Comparison of ENCODE assay signal across 13 mouse cellular contexts in genomic region chr4:109109012-109109411, GRCm38 (mm10).
"Had no signal": no experiment of that assay in that cellular context is flagged by ENCODE, and none has a peak within 500 bp of the region (broad histone marks: within the 10 kb centered on the region; RNA-seq: fewer than 3 reads in every experiment).

No protein-coding gene starts in this region.

- H3K4me3 ChIP-seq: kidney, embryonic 15.5 days; left cerebral cortex, adult 2 months; limb, embryonic 12.5 days; limb, embryonic 15.5 days; liver, embryonic 13.5 days had no signal

- H3K4me1 ChIP-seq: kidney, embryonic 15.5 days; limb, embryonic 12.5 days; limb, embryonic 15.5 days had no signal

- H3K27me3 ChIP-seq: kidney, embryonic 15.5 days; limb, embryonic 12.5 days; limb, embryonic 15.5 days; liver, embryonic 13.5 days had no signal

- H3K36me3 ChIP-seq: kidney, embryonic 15.5 days; limb, embryonic 12.5 days; limb, embryonic 15.5 days; liver, embryonic 13.5 days had no signal

- H3K4me2 ChIP-seq: kidney, embryonic 15.5 days; limb, embryonic 12.5 days; limb, embryonic 15.5 days; liver, embryonic 13.5 days; midbrain, embryonic 11.5 days had no signal

- DNase-seq: layer of hippocampus, postnatal 36 days; liver, embryonic 13.5 days; lung, adult 2 months; lung, postnatal 14 days; lung, postnatal 4 days; midbrain, embryonic 14.5 days; thymus, adult 18-20 months; thymus, postnatal 36 days had no signal

- H3K9me3 ChIP-seq: kidney, embryonic 15.5 days; limb, embryonic 12.5 days; limb, embryonic 15.5 days; liver, embryonic 13.5 days had no signal

- H3K27ac ChIP-seq: kidney, embryonic 15.5 days; left cerebral cortex, adult 2 months; limb, embryonic 12.5 days; limb, embryonic 15.5 days; liver, embryonic 13.5 days had no signal

- H3K9ac ChIP-seq: kidney, embryonic 15.5 days; limb, embryonic 12.5 days; limb, embryonic 15.5 days; liver, embryonic 13.5 days had no signal
